Mouse (Mus musculus) kidney, postnatal 0 days (tissue): ENCODE results near the gene Adi1. TPM values are rescaled to one million over a fixed set of nuclear protein-coding genes. Genes with fewer than 3 reads are reported as not detected.

Experiments used
- ATAC-seq: fragments of 200-750 bp; cut with Nextera tagmentation; replicated peaks from 2 replicates; pipeline ENCODE4 v1.8.0; 2017; ENCODE audit warnings: low read depth, moderate number of reproducible peaks, moderate TSS enrichment, moderate library complexity; ENCODE audit not compliant: low FRiP score
- DNase-seq: peaks from one replicate; pipeline ENCODE4 v3.0.0-alpha.2; 2016; ENCODE audit warnings: low spot score
- H3K27ac ChIP-seq: fragments of 300-500 bp; sonication (generic); 2 replicates; pipeline ENCODE4 v1.5.1; 2014; ENCODE audit warnings: mild to moderate bottlenecking
- H3K27me3 ChIP-seq: fragments of 300-500 bp; sonication (generic); 2 replicates; pipeline ENCODE4 v1.6.1; 2014; ENCODE audit warnings: low read length, mixed read lengths; ENCODE audit not compliant: insufficient read depth
- H3K36me3 ChIP-seq: fragments of 300-500 bp; sonication (generic); 2 replicates; pipeline ENCODE4 v1.6.1; 2014; ENCODE audit warnings: low read length, mixed read lengths; ENCODE audit not compliant: insufficient read depth
- H3K4me1 ChIP-seq: fragments of 300-500 bp; sonication (generic); replicated peaks from 2 replicates; pipeline ENCODE4 v1.6.1; 2014; ENCODE audit warnings: antibody characterized with exemption, low read length, mixed read lengths; ENCODE audit not compliant: insufficient read depth
- H3K4me2 ChIP-seq: fragments of 300-500 bp; sonication (generic); 2 replicates; pipeline ENCODE4 v1.6.1; 2014; ENCODE audit warnings: mild to moderate bottlenecking, low read length, moderate library complexity, mixed read lengths
- H3K4me3 ChIP-seq: fragments of 300-500 bp; sonication (generic); replicated peaks from 2 replicates; pipeline ENCODE4 v1.5.1; 2014; ENCODE audit warnings: low read depth, low read length
- H3K9ac ChIP-seq: fragments of 300-500 bp; sonication (generic); 2 replicates; pipeline ENCODE4 v1.6.1; 2014; ENCODE audit warnings: low read depth, low read length
- H3K9me3 ChIP-seq: fragments of 300-500 bp; sonication (generic); replicated peaks from 2 replicates; pipeline ENCODE4 v1.6.1; 2016; ENCODE audit warnings: low read length, inconsistent platforms, mixed read lengths
- CTCF ChIP-seq: IDR thresholded peaks from 2 replicates; pipeline ENCODE4 v1.5.1; 2016; ENCODE audit warnings: antibody characterized with exemption, low read depth, mild to moderate bottlenecking, moderate library complexity
- WGBS: fragments of 180-500 bp; shearing (Covaris S2); extraction: QIAGEN DNeasy Blood & Tissue Kit; methylation state at CpG from one replicate; pipeline ENCODE4 v1.1.7; 2014; 5-methylcytosine and 5-hydroxymethylcytosine counted together
- polyA plus RNA-seq: library from polyadenylated mRNA; unstranded; fragments of >200 nt; fragmentation: Nextera tagmentation; extraction: Ambion mirVana; gene quantifications from 2 replicates; pipeline ENCODE4 v1.2.1, GENCODE M21; 2015

Gene Adi1
- polyA plus RNA-seq, 1 experiment from 2014 or later: 91.7 TPM

- ATAC-seq (no peak), DNase-seq (peak; percentile 81)
- no peaks in the 10 kb centered on the region for H3K27me3 ChIP-seq
- peaks cover 15% of the 10 kb centered on the region; the same call in 1 of the 2 replicates for H3K36me3 ChIP-seq
- no peaks in the 10 kb centered on the region for H3K9me3 ChIP-seq
- peaks cover 4% of the 10 kb centered on the region; the same call in 1 of the 2 replicates for H3K4me1 ChIP-seq
- no peak overlapping the region for H3K27ac ChIP-seq
- no peak overlapping the region for H3K4me2 ChIP-seq
- no peak overlapping the region for H3K9ac ChIP-seq
- 5% methylated on average over 6 of the region's 6 CpGs for WGBS
- peak; percentile 96 for TF ChIP-seq CTCF
- no peak overlapping the region for H3K4me3 ChIP-seq
Measured at GRCm38 (mm10) chr12:28699656-28700055, 24.6 kb downstream of the Adi1 start.

GRCm38 (mm10) chr12:28700101-28700511 is 25.1 kb downstream of the Adi1 start:
- 34% methylated on average over 3 of the region's 3 CpGs for WGBS

GRCm38 (mm10) chr12:28700561-28701025 is 25.6 kb downstream of the Adi1 start:
- no peak overlapping the region for H3K27ac ChIP-seq
- H3K9ac ChIP-seq: no peak overlapping the region
- no peak for TF ChIP-seq CTCF

More at GRCm38 (mm10) chr12:28700101-28700511, 25.1 kb downstream of the Adi1 start:
- H3K27me3 ChIP-seq: no peaks in the 10 kb centered on the region
- peaks cover 15% of the 10 kb centered on the region; the same call in 1 of the 2 replicates for H3K36me3 ChIP-seq
- H3K4me2 ChIP-seq: no peak overlapping the region
- H3K27ac ChIP-seq: no peak overlapping the region
- ATAC-seq (no peak), DNase-seq (no peak)
- no peaks in the 10 kb centered on the region for H3K9me3 ChIP-seq
- H3K4me3 ChIP-seq: no peak overlapping the region
- peaks cover 9% of the 10 kb centered on the region; the same call in 1 of the 2 replicates for H3K4me1 ChIP-seq
- TF ChIP-seq CTCF: no peak
- H3K9ac ChIP-seq: 0 out of 2 replicates have a peak overlapping the region, but pooled peaks have one; percentile 14

GRCm38 (mm10) chr12:28701302-28701701 is 26.3 kb downstream of the Adi1 start:
- H3K9me3 ChIP-seq: no peaks in the 10 kb centered on the region
- H3K27ac ChIP-seq: no peak overlapping the region
- peaks cover 5% of the 10 kb centered on the region; the same call in 1 of the 2 replicates for H3K36me3 ChIP-seq
- H3K4me1 ChIP-seq: peaks cover 11% of the 10 kb centered on the region; the same call in 1 of the 2 replicates
- TF ChIP-seq CTCF: no peak
- no peak for DNase-seq
- no peak for ATAC-seq
- no peaks in the 10 kb centered on the region for H3K27me3 ChIP-seq
- 79% methylated on average over 11 of the region's 11 CpGs for WGBS
- H3K4me3 ChIP-seq: no peak overlapping the region
- H3K4me2 ChIP-seq: no peak overlapping the region
- H3K9ac ChIP-seq: no peak overlapping the region

More at GRCm38 (mm10) chr12:28700561-28701025, 25.6 kb downstream of the Adi1 start:
- 65% methylated on average over 19 of the region's 19 CpGs for WGBS
- Histone ChIP-seq H3K27me3 (no peaks in the 10 kb centered on the region), H3K4me1 (peaks cover 11% of the 10 kb centered on the region; the same call in 1 of the 2 replicates), H3K4me2 (no peak overlapping the region), H3K4me3 (no peak overlapping the region), H3K36me3 (peaks cover 12% of the 10 kb centered on the region; the same call in 1 of the 2 replicates), H3K9me3 (no peaks in the 10 kb centered on the region)
- no peak for DNase-seq
- no peak for ATAC-seq

DNA sequence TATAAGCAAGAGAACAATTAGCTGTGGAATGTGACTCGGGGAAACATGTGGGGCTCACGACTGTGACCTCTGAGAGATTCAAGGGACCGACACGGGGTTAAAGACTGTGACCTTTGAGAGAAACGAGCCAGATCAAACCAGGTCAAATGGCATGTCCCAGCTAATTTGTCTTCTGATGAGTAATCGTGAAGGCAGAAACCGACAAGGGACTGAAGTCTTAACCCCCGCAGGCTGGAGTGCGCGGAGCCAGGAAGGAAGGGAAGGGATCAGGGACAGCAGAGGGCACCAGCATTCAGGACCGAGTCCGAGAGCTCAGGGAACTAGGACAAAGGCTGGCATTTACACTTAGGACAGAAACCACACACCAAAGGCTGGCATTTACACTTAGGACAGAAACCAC is 29.4 kb downstream of the Adi1 start:
- Histone ChIP-seq H3K36me3 (no peaks in the 10 kb centered on the region), H3K4me2 (no peak overlapping the region), H3K27ac (no peak overlapping the region), H3K9ac (no peak overlapping the region), H3K9me3 (no peaks in the 10 kb centered on the region), H3K27me3 (no peaks in the 10 kb centered on the region), H3K4me1 (peaks cover 11% of the 10 kb centered on the region; the same call in 1 of the 2 replicates), H3K4me3 (no peak overlapping the region)
- TF ChIP-seq CTCF: peak; percentile 50
- peak; percentile 64 for DNase-seq
- WGBS: 10% methylated on average over 12 of the region's 12 CpGs
- ATAC-seq: 0 out of 2 replicates have a peak, but pooled peaks have one; percentile 15

DNA sequence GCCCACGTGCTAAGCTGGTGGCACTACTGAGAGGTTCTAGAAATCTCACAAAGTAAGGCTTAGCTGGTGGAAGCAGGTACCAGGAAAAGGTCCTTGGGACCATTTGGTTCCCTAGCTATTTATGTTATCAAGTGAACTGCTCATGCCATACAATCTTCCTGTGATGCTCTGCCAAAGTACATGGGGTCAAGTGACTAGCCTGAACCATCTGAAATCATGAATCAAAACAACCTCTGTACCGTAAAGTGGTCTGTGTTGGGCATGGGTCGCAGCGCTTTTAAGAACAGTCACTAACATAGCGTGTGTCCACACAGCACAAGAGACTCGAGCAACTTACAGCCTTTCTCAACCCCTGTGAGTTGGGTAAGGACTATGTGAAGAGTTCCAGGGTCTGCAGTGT is 30.2 kb downstream of the Adi1 start:
- H3K4me1 ChIP-seq: peaks cover 11% of the 10 kb centered on the region; the same call in 1 of the 2 replicates
- 83% methylated on average over 6 of the region's 6 CpGs for WGBS
- H3K9me3 ChIP-seq: no peaks in the 10 kb centered on the region
- H3K4me2 ChIP-seq: no peak overlapping the region
- H3K36me3 ChIP-seq: peaks cover 6% of the 10 kb centered on the region; the same call in 1 of the 2 replicates
- DNase-seq: no peak
- no peak overlapping the region for H3K4me3 ChIP-seq
- H3K9ac ChIP-seq: no peak overlapping the region
- ATAC-seq: no peak
- no peak overlapping the region for H3K27ac ChIP-seq
- H3K27me3 ChIP-seq: no peaks in the 10 kb centered on the region
- no peak for TF ChIP-seq CTCF
